23 mouse cellular contexts compared by ENCODE assay signal in the genomic region with DNA sequence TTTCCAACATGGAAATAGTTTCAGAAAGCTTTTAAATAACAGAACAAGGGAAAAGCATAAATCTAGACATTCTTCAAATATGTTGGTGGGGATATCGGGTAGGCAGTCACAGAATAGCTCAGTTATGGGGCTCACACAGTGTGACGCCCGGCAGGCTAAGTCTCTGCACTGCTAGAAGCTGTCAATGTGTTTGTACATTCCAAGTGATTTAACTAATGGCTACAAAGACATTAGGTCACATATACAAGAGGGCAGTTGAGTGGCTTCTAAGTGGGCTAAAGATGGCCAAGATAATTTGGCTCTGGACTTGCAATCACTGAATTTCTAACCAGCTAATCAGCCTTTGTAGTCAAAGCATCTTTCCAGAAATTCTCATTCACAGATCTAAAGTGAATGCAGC.
"Had no signal": no experiment of that assay in that cellular context is flagged by ENCODE, and none has a peak within 500 bp of the region (broad histone marks: within the 10 kb centered on the region; RNA-seq: fewer than 3 reads in every experiment).

No protein-coding gene starts in this region.

- H3K4me3 ChIP-seq: gastrocnemius, adult 2 months; heart, adult 2 months; heart, embryonic 13.5 days; heart, embryonic 15.5 days; hindbrain, embryonic 13.5 days; hindbrain, embryonic 15.5 days; layer of hippocampus, adult 2 months; left cerebral cortex, adult 2 months; limb, embryonic 10.5 days; limb, embryonic 12.5 days had no signal

- DNase-seq: gastrocnemius, adult 2 months; gastrocnemius, postnatal 14 days; gastrocnemius, postnatal 36 days; heart, adult 11 months; heart, adult 2 months; heart, postnatal 14 days; heart, postnatal 36 days; kidney, adult 18-20 months; kidney, postnatal 10 days; kidney, postnatal 25 days; kidney, postnatal 4 days; liver had no signal

- H3K9me3 ChIP-seq: heart, embryonic 13.5 days; heart, embryonic 15.5 days; hindbrain, embryonic 13.5 days; hindbrain, embryonic 15.5 days; limb, embryonic 10.5 days; limb, embryonic 12.5 days had no signal

- H3K27ac ChIP-seq: gastrocnemius, adult 2 months; heart, adult 2 months; heart, embryonic 13.5 days; heart, embryonic 15.5 days; hindbrain, embryonic 13.5 days; hindbrain, embryonic 15.5 days; hindbrain, postnatal 0 days; layer of hippocampus, adult 2 months; left cerebral cortex, adult 2 months; limb, embryonic 10.5 days; limb, embryonic 12.5 days had no signal

- H3K36me3 ChIP-seq: hindbrain, embryonic 15.5 days had no signal

- ATAC-seq: hindbrain, postnatal 0 days; intestine, embryonic 16.5 days had no signal

- H3K4me2 ChIP-seq: heart, embryonic 11.5 days; heart, embryonic 13.5 days; heart, embryonic 15.5 days; hindbrain, embryonic 13.5 days; hindbrain, embryonic 15.5 days; limb, embryonic 12.5 days had no signal

- H3K27me3 ChIP-seq: heart, embryonic 13.5 days; heart, embryonic 15.5 days; hindbrain, embryonic 13.5 days; hindbrain, embryonic 15.5 days; limb, embryonic 12.5 days had no signal

- H3K4me1 ChIP-seq: hindbrain, embryonic 13.5 days; limb, embryonic 10.5 days; limb, embryonic 12.5 days had no signal

- H3K9ac ChIP-seq: heart, embryonic 13.5 days; heart, embryonic 15.5 days; hindbrain, embryonic 13.5 days; hindbrain, embryonic 15.5 days; limb, embryonic 12.5 days had no signal
